Mouse (Mus musculus): ENCODE results near the gene Aldh4a1. TPM values are rescaled to one million over a fixed set of nuclear protein-coding genes. Genes with fewer than 3 reads are reported as not detected.

Aldh4a1 gene
- total RNA-seq, 1 experiment: 63.5 TPM

DNA sequence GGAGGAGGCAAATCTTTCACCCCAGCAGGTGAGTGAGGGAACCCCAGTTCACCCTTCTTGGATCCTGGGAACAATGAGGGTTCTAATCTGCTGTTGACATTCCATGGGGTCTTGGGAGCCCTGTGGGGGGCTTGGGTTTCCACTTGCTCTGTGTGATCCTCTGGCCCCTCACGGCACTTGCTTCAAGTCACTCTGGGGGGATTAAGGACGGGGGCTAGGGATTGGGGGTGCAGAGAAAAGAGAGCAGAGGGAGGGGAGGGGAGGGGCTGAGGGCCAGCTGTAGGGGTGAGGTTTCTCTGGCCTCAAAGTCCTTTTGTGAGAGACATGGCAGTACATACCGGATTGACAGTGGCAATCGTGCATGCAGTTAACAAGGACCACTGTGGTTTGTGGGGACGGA, 70.6 kb downstream of the Aldh4a1 start:
- no peak for TF ChIP-seq ZC3H11A (IDR thresholded peaks at IDR 0.05; ENCODE audit: borderline replicate concordance, low read depth, low read length)
- TF ChIP-seq CHD2 (IDR thresholded peaks at IDR 0.05; ENCODE audit: low read depth, low read length): no peak
- no peak for TF ChIP-seq MAFK (IDR thresholded peaks at IDR 0.05; ENCODE audit: insufficient read depth, low read depth, low read length)
- TF ChIP-seq HCFC1 (IDR thresholded peaks at IDR 0.05; ENCODE audit: borderline replicate concordance, insufficient read depth, low read length): no peak
- TF ChIP-seq ZNF384 (IDR thresholded peaks at IDR 0.05; ENCODE audit: low read depth, low read length): no peak
- no peak overlapping the region for H3K27ac ChIP-seq (ENCODE audit: insufficient read depth, low read depth, low read length, poor library complexity, severe bottlenecking)
- no peak overlapping the region for H3K4me3 ChIP-seq (ENCODE audit: insufficient read depth in 1 of 2, low read depth in 1 of 2, low read length in 2 of 2, poor library complexity in 1 of 2, severe bottlenecking in 1 of 2)
- no peak for DNase-seq (ENCODE audit: low read depth, low spot score)
- H3K4me1 ChIP-seq (ENCODE audit: control insufficient read depth in 2 of 2, insufficient read depth in 2 of 2, low read length in 2 of 2, poor library complexity in 1 of 2): peaks cover 0 to 10% of the 10 kb centered on the region in 2 experiments; a peak in 1 of 4 replicates
- in situ Hi-C loops (cut with MboI; ENCODE audit: low sequenced_read_pairs in 2 of 2, unreplicated experiment in 2 of 2): loop anchor here in 1 of 2 experiments (10.0 kb wide), 1 partner anchor 161 kb away; no protein-coding TSS in a partner anchor
- no peak overlapping the region for H3K9ac ChIP-seq (ENCODE audit: insufficient read depth, low read depth, low read length, poor library complexity, severe bottlenecking)
- H3K9me3 ChIP-seq (ENCODE audit: control insufficient read depth, insufficient read depth, low read depth, low read length): no peaks in the 10 kb centered on the region
- H3K36me3 ChIP-seq (ENCODE audit: control insufficient read depth, insufficient read depth, low read length, poor library complexity, severe bottlenecking): no peaks in the 10 kb centered on the region

- no peak overlapping the region for H3K27ac ChIP-seq (ENCODE audit: insufficient read depth, low read depth, low read length, poor library complexity, severe bottlenecking)
- H3K9me3 ChIP-seq (ENCODE audit: control insufficient read depth, insufficient read depth, low read depth, low read length): no peaks in the 10 kb centered on the region
- H3K4me1 ChIP-seq (ENCODE audit: control insufficient read depth in 2 of 2, insufficient read depth in 2 of 2, low read length in 2 of 2, poor library complexity in 1 of 2): peaks cover 0 to 8% of the 10 kb centered on the region in 2 experiments; a peak in 1 of 4 replicates
- no peaks in the 10 kb centered on the region for H3K36me3 ChIP-seq (ENCODE audit: control insufficient read depth, insufficient read depth, low read length, poor library complexity, severe bottlenecking)
- TF ChIP-seq MAFK (IDR thresholded peaks at IDR 0.05; ENCODE audit: insufficient read depth, low read depth, low read length): no peak
- no peak for TF ChIP-seq ZNF384 (IDR thresholded peaks at IDR 0.05; ENCODE audit: low read depth, low read length)
- TF ChIP-seq ZC3H11A (IDR thresholded peaks at IDR 0.05; ENCODE audit: borderline replicate concordance, low read depth, low read length): no peak
- no peak for TF ChIP-seq CHD2 (IDR thresholded peaks at IDR 0.05; ENCODE audit: low read depth, low read length)
- TF ChIP-seq HCFC1 (IDR thresholded peaks at IDR 0.05; ENCODE audit: borderline replicate concordance, insufficient read depth, low read length): no peak
- H3K4me3 ChIP-seq (ENCODE audit: insufficient read depth in 1 of 2, low read depth in 1 of 2, low read length in 2 of 2, poor library complexity in 1 of 2, severe bottlenecking in 1 of 2): no peak overlapping the region
- DNase-seq (ENCODE audit: low read depth, low spot score): no peak
- in situ Hi-C loops (cut with MboI; ENCODE audit: low sequenced_read_pairs in 2 of 2, unreplicated experiment in 2 of 2): loop anchor here in 1 of 2 experiments (10.0 kb wide), 1 partner anchor 157 kb away; no protein-coding TSS in a partner anchor
- no peak overlapping the region for H3K9ac ChIP-seq (ENCODE audit: insufficient read depth, low read depth, low read length, poor library complexity, severe bottlenecking)
These were observed 75.1 kb downstream of the Aldh4a1 start for GRCm38 (mm10) chr4:139697755-139698154.

GRCm38 (mm10) chr4:139698602-139699001, 75.9 kb downstream of the Aldh4a1 start:
- DNase-seq (ENCODE audit: low read depth, low spot score): no peak
- H3K9ac ChIP-seq (ENCODE audit: insufficient read depth, low read depth, low read length, poor library complexity, severe bottlenecking): no peak overlapping the region
- H3K27ac ChIP-seq (ENCODE audit: insufficient read depth, low read depth, low read length, poor library complexity, severe bottlenecking): no peak overlapping the region
- H3K36me3 ChIP-seq (ENCODE audit: control insufficient read depth, insufficient read depth, low read length, poor library complexity, severe bottlenecking): no peaks in the 10 kb centered on the region
- TF ChIP-seq HCFC1 (IDR thresholded peaks at IDR 0.05; ENCODE audit: borderline replicate concordance, insufficient read depth, low read length) (no peak), CHD2 (IDR thresholded peaks at IDR 0.05; ENCODE audit: low read depth, low read length) (no peak), MAFK (IDR thresholded peaks at IDR 0.05; ENCODE audit: insufficient read depth, low read depth, low read length) (no peak), ZNF384 (IDR thresholded peaks at IDR 0.05; ENCODE audit: low read depth, low read length) (no peak), ZC3H11A (IDR thresholded peaks at IDR 0.05; ENCODE audit: borderline replicate concordance, low read depth, low read length) (no peak)
- H3K4me3 ChIP-seq (ENCODE audit: insufficient read depth in 1 of 2, low read depth in 1 of 2, low read length in 2 of 2, poor library complexity in 1 of 2, severe bottlenecking in 1 of 2): no peak overlapping the region
- peaks cover 0 to 3% of the 10 kb centered on the region in 2 experiments; a peak in 1 of 4 replicates for H3K4me1 ChIP-seq (ENCODE audit: control insufficient read depth in 2 of 2, insufficient read depth in 2 of 2, low read length in 2 of 2, poor library complexity in 1 of 2)
- no peaks in the 10 kb centered on the region for H3K9me3 ChIP-seq (ENCODE audit: control insufficient read depth, insufficient read depth, low read depth, low read length)
- in situ Hi-C loops (cut with MboI; ENCODE audit: low sequenced_read_pairs in 2 of 2, unreplicated experiment in 2 of 2): loop anchor here in 1 of 2 experiments (10.0 kb wide), 1 partner anchor 156 kb away; no protein-coding TSS in a partner anchor

Other genes starting within 250 kb of the Aldh4a1 start
- 11.2 and 19.3 TPM in 2 replicates for gene Iffo2, start 92.3 kb upstream of the Aldh4a1 start, total RNA-seq (2012; rRNA removed)
- 0.09 and 0.16 TPM in 2 replicates for gene Gm21969, start 19.7 kb upstream of the Aldh4a1 start, total RNA-seq (2012; rRNA removed)
- 0.09 TPM in 1 of 2 replicates, not detected in the other for gene Tas1r2, start 30.7 kb downstream of the Aldh4a1 start, total RNA-seq (2012; rRNA removed)
- 0.09 and 0.21 TPM in 2 replicates for gene Pax7, start 210.7 kb downstream of the Aldh4a1 start, total RNA-seq (2012; rRNA removed)